Comparison of ENCODE assay signal across 10 mouse cellular contexts in the genomic region with DNA sequence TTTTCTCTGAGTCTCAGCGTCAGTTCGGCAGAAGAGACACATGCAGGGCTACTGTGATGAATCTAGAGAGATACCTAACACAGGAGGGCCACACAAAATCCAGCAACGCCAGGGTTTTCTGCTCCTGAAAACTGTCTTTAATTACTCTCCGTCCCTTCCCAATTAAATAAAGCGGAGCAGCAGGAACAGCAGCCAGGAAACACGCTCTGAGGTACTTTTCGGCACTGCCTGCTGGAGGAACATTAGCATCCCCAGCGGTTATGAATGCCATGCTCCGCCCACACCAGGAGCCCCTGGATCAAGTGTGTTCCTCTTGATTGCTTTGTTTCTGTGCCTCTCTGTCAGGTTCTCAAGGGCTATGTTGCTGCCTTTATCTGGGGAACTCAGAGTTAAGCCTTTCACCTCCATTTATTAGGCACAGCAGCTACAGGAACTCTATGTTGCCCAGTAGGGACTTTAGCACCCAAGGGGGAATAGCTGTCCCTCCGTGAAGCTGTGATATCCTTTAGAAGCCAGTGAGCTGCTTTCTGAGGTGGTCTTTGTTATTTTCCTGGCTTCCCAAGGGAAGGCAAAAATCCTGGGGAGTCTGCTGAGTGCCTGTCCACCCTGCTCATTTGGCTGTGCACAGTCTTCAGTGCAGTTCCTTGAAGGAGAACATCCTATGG.
DNase-seq lines count a peak whose midpoint lies in the region; ATAC-seq and TF ChIP-seq lines count a peak whose summit lies in the region.
"Had no signal": no experiment of that assay in that cellular context is flagged by ENCODE, and none has a peak within 500 bp of the region (broad histone marks: within the 10 kb centered on the region; RNA-seq: fewer than 3 reads in every experiment).

No protein-coding gene starts in this region.

- TF ChIP-seq CTCF in heart, adult 2 months (IDR thresholded peaks at IDR 0.05) = no peak
- TF ChIP-seq CTCF in forebrain, postnatal 0 days (IDR thresholded peaks at IDR 0.05; ENCODE audit: low read depth) = 0 out of 2 replicates have a peak, but pooled peaks have one; percentile 14
- no peak; the same call in 1 of the 2 replicates for TF ChIP-seq CTCF in left cerebral cortex, adult 2 months (IDR thresholded peaks at IDR 0.05)

- no peak for TF ChIP-seq EP300 in heart, adult 2 months (IDR thresholded peaks at IDR 0.05; ENCODE audit: insufficient read depth, low read depth, low read length)

- H3K4me3 ChIP-seq in heart, adult 2 months = no peak overlapping the region
- no peak overlapping the region for H3K4me3 ChIP-seq in forebrain, postnatal 0 days (ENCODE audit: low read depth, low read length)
- 0 out of 2 replicates have a peak overlapping the region, but pooled peaks have one; percentile 14 for H3K4me3 ChIP-seq in midbrain, embryonic 12.5 days
- no peak overlapping the region for H3K4me3 ChIP-seq in left cerebral cortex, adult 2 months

- H3K4me2 ChIP-seq in forebrain, postnatal 0 days (ENCODE audit: low read depth) = 0 out of 2 replicates have a peak overlapping the region, but pooled peaks have one; percentile 17
- H3K4me2 ChIP-seq in midbrain, embryonic 12.5 days (replicated peaks) = peak overlapping the region; percentile 42

- H3K9ac ChIP-seq in heart, adult 2 months (ENCODE audit: low read depth, low read length) = no peak overlapping the region
- 0 out of 2 replicates have a peak overlapping the region, but pooled peaks have one; percentile 6 for H3K9ac ChIP-seq in forebrain, postnatal 0 days
- H3K9ac ChIP-seq in midbrain, embryonic 12.5 days (replicated peaks) = no peak overlapping the region

- intact Hi-C loops in heart, adult 2 months (cut with DNase I) = no loop called here
- intact Hi-C loops in left cerebral cortex, adult 2 months (cut with DNase I) = no loop called here

- peaks cover 3% of the 10 kb centered on the region for H3K27me3 ChIP-seq in heart, adult 2 months (ENCODE audit: control insufficient read depth, insufficient read depth, low read length)
- no peaks in the 10 kb centered on the region for H3K27me3 ChIP-seq in forebrain, postnatal 0 days (ENCODE audit: insufficient read depth, low read length)
- H3K27me3 ChIP-seq in midbrain, embryonic 12.5 days = peaks cover 5% of the 10 kb centered on the region; the same call in 1 of the 2 replicates

- no peak for ATAC-seq in forebrain, postnatal 0 days
- ATAC-seq in midbrain, embryonic 12.5 days (ENCODE audit: low FRiP score, low read depth) = no peak

- H3K36me3 ChIP-seq in heart, adult 2 months (ENCODE audit: control insufficient read depth, insufficient read depth, low read length) = no peaks in the 10 kb centered on the region
- no peaks in the 10 kb centered on the region for H3K36me3 ChIP-seq in forebrain, postnatal 0 days (ENCODE audit: insufficient read depth)
- H3K36me3 ChIP-seq in midbrain, embryonic 12.5 days = no peaks in the 10 kb centered on the region

- DNase-seq in heart, adult 11 months = peak; percentile 75
- DNase-seq in heart, adult 2 months = no peak
- peak; percentile 45 for DNase-seq in brain, adult 2 months (ENCODE audit: low read depth, low spot score)
- DNase-seq in forebrain, postnatal 0 days = peak; percentile 46
- DNase-seq in adrenal gland, postnatal 10 days = no peak
- DNase-seq in layer of hippocampus, postnatal 14 days (ENCODE audit: low spot score in 2 of 2) = no peak
- DNase-seq in left cerebral cortex, adult 2 months (ENCODE audit: extremely low spot score in 1 of 2, low spot score in 2 of 2) = no peak
- DNase-seq: cerebellum, adult 11 months; lung, postnatal 4 days had no signal

- H3K27ac ChIP-seq in heart, adult 2 months = no peak overlapping the region
- no peak overlapping the region for H3K27ac ChIP-seq in forebrain, postnatal 0 days (ENCODE audit: low read depth, low read length)
- peak overlapping the region; percentile 86 for H3K27ac ChIP-seq in midbrain, embryonic 12.5 days (replicated peaks)
- H3K27ac ChIP-seq in left cerebral cortex, adult 2 months = no peak overlapping the region

- no peaks in the 10 kb centered on the region for H3K4me1 ChIP-seq in heart, adult 2 months (ENCODE audit: control insufficient read depth, insufficient read depth, low read length)
- H3K4me1 ChIP-seq in forebrain, postnatal 0 days (ENCODE audit: insufficient read depth) = peaks cover 15% of the 10 kb centered on the region; the same call in 1 of the 2 replicates
- H3K4me1 ChIP-seq in midbrain, embryonic 12.5 days = peaks cover 34% of the 10 kb centered on the region

- no peaks in the 10 kb centered on the region for H3K79me2 ChIP-seq in heart, adult 2 months (replicated peaks; ENCODE audit: control insufficient read depth, insufficient read depth, low read length)

- TF ChIP-seq POLR2A in heart, adult 2 months (IDR thresholded peaks at IDR 0.05; ENCODE audit: insufficient read depth, low read depth, low read length) = no peak

- H3K9me3 ChIP-seq in forebrain, postnatal 0 days (ENCODE audit: low read length) = 0 out of 2 replicates have a peak, but pooled peaks cover 4% of the 10 kb centered on the region
- H3K9me3 ChIP-seq in midbrain, embryonic 12.5 days = no peaks in the 10 kb centered on the region

- 20% methylated on average over 10 of the region's 10 CpGs for WGBS in heart, adult 2 months
- WGBS in forebrain, postnatal 0 days = 9% methylated on average over 10 of the region's 10 CpGs
- 8% methylated on average over 10 of the region's 10 CpGs for WGBS in midbrain, embryonic 12.5 days

Comparison
In these comparisons a context has a peak if more than half of its experiments do, and no peak if none do; other contexts are left out.
1. DNase-seq: peak in heart, adult 11 months (single experiment), brain, adult 2 months (single experiment) and forebrain, postnatal 0 days (single experiment); none in heart, adult 2 months (0 of 2), adrenal gland, postnatal 10 days (single experiment), layer of hippocampus, postnatal 14 days (0 of 2) and left cerebral cortex, adult 2 months (0 of 2).